Mouse (Mus musculus) heart, embryonic 13.5 days (tissue): Measurements from ENCODE around the gene Fmo9. TPM values are rescaled to one million over a fixed set of nuclear protein-coding genes. Genes with fewer than 3 reads are reported as not detected.

Source experiments
- ATAC-seq: fragments of 200-750 bp; cut with Nextera tagmentation; 2 replicates; pipeline ENCODE4 v1.8.0; 2017; ENCODE audit warnings: moderate TSS enrichment; ENCODE audit not compliant: insufficient number of reproducible peaks, low FRiP score, low TSS enrichment; ENCODE audit errors: extremely low read depth
- H3K27ac ChIP-seq: fragments of 300-500 bp; sonication (generic); replicated peaks from 2 replicates; pipeline ENCODE4 v1.5.1; 2015; ENCODE audit warnings: moderate library complexity, mild to moderate bottlenecking, inconsistent platforms
- H3K27me3 ChIP-seq: fragments of 300-500 bp; sonication (generic); replicated peaks from 2 replicates; pipeline ENCODE4 v1.6.1; 2015; ENCODE audit warnings: mild to moderate bottlenecking, inconsistent platforms
- H3K36me3 ChIP-seq: fragments of 300-500 bp; sonication (generic); 2 replicates; pipeline ENCODE4 v1.6.1; 2015; ENCODE audit warnings: mild to moderate bottlenecking, inconsistent platforms
- H3K4me1 ChIP-seq: fragments of 300-500 bp; sonication (generic); 2 replicates; pipeline ENCODE4 v1.6.1; 2015; ENCODE audit warnings: inconsistent platforms
- H3K4me2 ChIP-seq: fragments of 300-500 bp; sonication (generic); 2 replicates; pipeline ENCODE4 v1.6.1; 2015; ENCODE audit warnings: inconsistent platforms, mild to moderate bottlenecking, moderate library complexity
- H3K4me3 ChIP-seq: fragments of 300-500 bp; sonication (generic); 2 replicates; pipeline ENCODE4 v1.5.1; 2015; ENCODE audit warnings: moderate library complexity, mild to moderate bottlenecking, inconsistent platforms
- H3K9ac ChIP-seq: fragments of 300-500 bp; sonication (generic); 2 replicates; pipeline ENCODE4 v1.6.1; 2015; ENCODE audit warnings: inconsistent platforms, mild to moderate bottlenecking, moderate library complexity
- H3K9me3 ChIP-seq: fragments of 300-500 bp; sonication (generic); 2 replicates; pipeline ENCODE4 v1.6.1; 2016; ENCODE audit warnings: inconsistent platforms
- WGBS: fragments of 180-500 bp; shearing (Covaris S2); methylation state at CpG from one replicate; pipeline ENCODE4 v1.1.7; 2015; ENCODE audit warnings: mixed read lengths; 5-methylcytosine and 5-hydroxymethylcytosine counted together
- microRNA-seq: library from miRNA; unstranded; fragments of <30 nt; microRNA quantifications from one replicate; pipeline ENCODE4, GENCODE M21; 2016
- polyA plus RNA-seq: library from polyadenylated mRNA; unstranded; fragments of >200 nt; fragmentation: Nextera tagmentation; extraction: Ambion mirVana; gene quantifications from 2 replicates; pipeline ENCODE4 v1.2.1, GENCODE M21; 2015

The Fmo9 gene
- not detected in 2 replicates for polyA plus RNA-seq

DNA sequence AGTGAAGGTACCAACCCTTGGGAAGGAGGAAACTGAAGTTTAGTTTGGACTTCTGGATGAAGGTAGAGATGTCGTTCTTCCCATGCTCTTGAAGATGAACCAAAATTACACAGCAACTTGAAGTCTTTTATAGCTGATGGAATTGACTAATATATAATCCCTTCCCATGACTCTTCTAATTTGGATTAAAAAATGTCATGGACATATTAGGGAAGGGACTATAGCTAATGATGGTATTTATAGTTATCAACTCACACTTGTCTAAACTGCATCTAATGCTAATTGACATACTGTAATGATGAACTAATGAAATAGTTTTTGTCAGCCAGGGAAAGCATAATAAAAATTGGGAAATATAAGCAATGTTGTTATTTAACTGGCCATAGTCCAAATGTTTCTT is at the start of gene Fmo9:
TSS of gene Fmo9 (minus strand) at position 101 of the 400 bp plus-strand sequence.
- H3K4me1 ChIP-seq, result no peaks in the 10 kb centered on the region
- no peak within 1 kb of the TSS for H3K9ac ChIP-seq
- ATAC-seq, result no peak
- H3K27me3 ChIP-seq, result no peaks in the 10 kb centered on the region
- H3K4me2 ChIP-seq, result no peak within 1 kb of the TSS
- H3K27ac ChIP-seq, result no peak within 1 kb of the TSS
- no peaks in the 10 kb centered on the region for H3K36me3 ChIP-seq
- no peaks in the 10 kb centered on the region for H3K9me3 ChIP-seq
- 88% methylated on average over 1 of the region's 1 CpGs for WGBS
- no peak within 1 kb of the TSS for H3K4me3 ChIP-seq

DNA sequence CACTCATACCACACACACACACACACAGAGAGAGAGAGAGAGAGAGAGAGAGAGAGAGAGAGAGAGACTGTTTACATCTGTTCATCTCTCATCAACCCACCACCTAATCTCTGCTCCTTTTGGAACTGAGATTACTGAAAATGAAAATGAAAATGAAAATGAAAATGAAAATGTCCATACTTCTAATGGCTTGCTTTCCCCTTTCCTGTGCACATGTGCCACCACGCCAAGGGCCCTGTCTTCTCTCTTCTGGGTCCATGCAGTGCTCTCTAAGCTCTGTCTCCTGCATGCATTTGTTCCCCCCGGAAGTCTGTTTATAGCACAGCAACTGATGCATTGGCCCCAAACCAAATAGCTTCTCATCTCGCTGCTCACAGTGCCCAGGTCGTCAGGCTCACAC is 49.2 kb upstream of the Fmo9 start:
- Histone ChIP-seq H3K36me3 (no peaks in the 10 kb centered on the region), H3K27me3 (no peaks in the 10 kb centered on the region), H3K4me2 (no peak overlapping the region), H3K9me3 (no peaks in the 10 kb centered on the region), H3K27ac (no peak overlapping the region), H3K9ac (no peak overlapping the region), H3K4me1 (no peaks in the 10 kb centered on the region), H3K4me3 (no peak overlapping the region)
- ATAC-seq, result no peak
- 68% methylated on average over 4 of the region's 4 CpGs for WGBS

DNA sequence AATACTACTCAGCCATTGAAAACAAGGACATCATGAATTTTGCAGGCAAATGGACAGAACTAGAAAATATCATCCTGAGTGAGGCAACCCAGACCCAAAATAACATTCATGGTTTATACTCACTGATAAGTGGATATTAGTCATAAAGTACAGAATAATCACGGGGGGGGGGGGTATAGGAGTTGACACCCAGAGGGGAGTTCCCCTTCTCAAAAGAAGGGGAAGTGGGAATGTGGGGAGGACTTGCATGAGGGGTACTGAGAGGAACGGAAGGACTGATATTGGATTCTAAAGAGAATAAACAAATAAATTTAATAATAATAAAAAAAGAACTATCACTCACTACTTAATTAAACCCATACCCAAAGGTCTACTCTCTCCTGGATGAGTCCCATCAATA is 48.6 kb upstream of the Fmo9 start:
- Histone ChIP-seq H3K9ac (no peak overlapping the region), H3K27me3 (no peaks in the 10 kb centered on the region), H3K4me3 (no peak overlapping the region), H3K9me3 (no peaks in the 10 kb centered on the region), H3K36me3 (no peaks in the 10 kb centered on the region), H3K27ac (no peak overlapping the region), H3K4me1 (no peaks in the 10 kb centered on the region), H3K4me2 (no peak overlapping the region)
- no peak for ATAC-seq
- 36% methylated on average over 2 of the region's 2 CpGs for WGBS

DNA sequence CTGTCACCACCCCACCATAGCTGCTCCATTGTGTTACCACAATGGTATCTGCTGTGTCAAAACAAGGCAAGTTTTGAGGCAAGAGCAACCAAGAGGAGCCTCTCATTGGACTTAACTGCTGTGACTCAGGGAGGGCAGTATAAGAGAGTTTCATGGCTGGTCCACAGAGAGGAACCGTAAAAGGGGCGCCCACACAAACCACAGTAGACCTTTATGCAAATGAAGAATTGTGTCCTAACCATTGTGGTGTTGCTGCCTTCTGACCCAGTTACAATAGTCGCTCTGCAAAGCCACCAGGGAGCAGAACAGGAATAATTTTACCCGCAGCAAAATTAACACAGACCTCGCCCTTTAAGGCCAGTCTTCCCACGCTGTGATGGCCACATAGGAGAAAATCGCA is 29.2 kb upstream of the Fmo9 start:
- Histone ChIP-seq H3K27me3 (no peaks in the 10 kb centered on the region), H3K4me3 (no peak overlapping the region), H3K4me1 (no peaks in the 10 kb centered on the region), H3K36me3 (no peaks in the 10 kb centered on the region), H3K4me2 (no peak overlapping the region), H3K9ac (no peak overlapping the region), H3K9me3 (no peaks in the 10 kb centered on the region), H3K27ac (no peak overlapping the region)
- WGBS, result 81% methylated on average over 7 of the region's 7 CpGs
- no peak for ATAC-seq

DNA sequence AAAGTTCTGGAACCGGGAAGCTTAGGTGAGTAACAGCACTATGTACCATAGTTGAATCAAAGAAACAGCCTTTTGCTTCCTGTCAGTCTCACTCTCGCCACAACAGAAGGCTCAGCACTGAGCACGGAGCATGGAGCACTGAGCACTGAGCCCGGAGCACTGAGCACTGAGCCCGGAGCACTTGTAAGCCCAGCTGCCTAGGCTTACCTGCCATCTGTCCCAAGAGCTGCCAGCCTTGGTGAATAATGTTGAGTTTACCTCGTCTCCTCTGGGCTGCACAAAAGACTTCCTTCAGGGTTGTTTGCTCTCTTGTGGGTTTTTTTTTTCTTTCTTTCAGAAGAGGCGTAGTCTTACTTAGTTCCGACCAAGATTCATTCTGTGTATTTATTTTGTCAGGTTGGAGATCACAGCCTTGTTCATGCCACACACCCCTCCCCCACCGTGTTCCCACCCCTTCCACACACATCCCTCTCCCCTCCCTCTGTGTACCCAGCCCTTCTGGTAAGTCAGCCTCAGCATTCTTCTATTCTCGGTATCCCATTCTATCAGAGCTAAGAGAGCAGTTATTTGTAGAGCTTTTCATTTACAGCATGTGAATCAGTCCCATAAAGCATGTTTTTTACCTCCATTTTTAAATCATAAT is 20.7 kb upstream of the Fmo9 start:
- H3K9ac ChIP-seq, result no peak overlapping the region
- no peak for ATAC-seq
- no peaks in the 10 kb centered on the region for H3K27me3 ChIP-seq
- H3K4me3 ChIP-seq, result no peak overlapping the region
- H3K36me3 ChIP-seq, result no peaks in the 10 kb centered on the region
- no peaks in the 10 kb centered on the region for H3K4me1 ChIP-seq
- 65% methylated on average over 10 of the region's 10 CpGs for WGBS
- 0 out of 2 replicates have a peak, but pooled peaks cover 4% of the 10 kb centered on the region for H3K9me3 ChIP-seq
- H3K27ac ChIP-seq, result no peak overlapping the region
- no peak overlapping the region for H3K4me2 ChIP-seq

DNA sequence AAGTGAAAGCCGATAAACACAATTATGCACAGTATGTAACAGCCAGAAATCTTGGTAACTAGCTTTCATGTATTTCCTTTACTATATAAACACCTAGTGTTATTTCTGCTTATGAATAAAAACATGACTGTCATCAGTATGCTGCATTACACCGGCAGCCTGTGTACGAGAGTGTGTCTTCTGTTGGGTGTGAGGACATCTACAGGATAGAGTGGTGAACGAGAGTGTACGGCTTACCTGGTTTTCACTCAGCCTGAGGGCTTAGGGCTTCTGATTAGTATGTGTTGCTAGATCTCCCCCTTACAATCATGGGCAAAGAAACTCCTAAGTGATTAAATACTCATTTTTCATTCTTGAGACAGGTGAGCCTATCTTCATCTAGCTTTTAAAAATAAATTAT is 12.4 kb downstream of the Fmo9 start:
- WGBS, result 78% methylated on average over 5 of the region's 5 CpGs

DNA sequence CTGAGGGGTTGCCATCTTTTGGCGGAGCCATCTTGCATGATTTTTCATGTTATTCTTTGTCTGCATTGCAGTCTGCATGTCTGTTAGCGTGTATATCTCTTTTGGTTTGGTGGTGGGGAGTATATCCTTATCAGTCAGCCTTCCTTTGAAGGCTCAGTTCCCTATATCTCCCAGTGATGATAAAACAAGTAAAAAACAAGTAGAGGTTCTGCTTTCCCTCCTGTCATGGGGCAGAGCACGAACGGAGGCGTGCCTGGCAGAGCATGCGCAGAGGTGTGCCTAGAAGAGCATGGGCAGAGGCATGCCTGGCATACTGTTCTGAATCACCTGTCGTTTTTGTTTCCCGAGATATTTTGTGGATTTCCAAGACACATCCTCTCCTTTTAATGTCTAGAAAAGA is 20.8 kb downstream of the Fmo9 start:
- Histone ChIP-seq H3K27ac (no peak overlapping the region), H3K4me3 (no peak overlapping the region), H3K4me1 (no peaks in the 10 kb centered on the region), H3K36me3 (no peaks in the 10 kb centered on the region), H3K9me3 (no peaks in the 10 kb centered on the region), H3K9ac (no peak overlapping the region), H3K27me3 (no peaks in the 10 kb centered on the region), H3K4me2 (no peak overlapping the region)
- no peak for ATAC-seq
- WGBS, result 66% methylated on average over 8 of the region's 8 CpGs

More for the DNA sequence above, 12.4 kb downstream of the Fmo9 start:
- no peaks in the 10 kb centered on the region for H3K36me3 ChIP-seq
- H3K4me3 ChIP-seq, result no peak overlapping the region
- H3K9ac ChIP-seq, result no peak overlapping the region
- H3K9me3 ChIP-seq, result no peaks in the 10 kb centered on the region
- H3K4me1 ChIP-seq, result no peaks in the 10 kb centered on the region
- H3K27me3 ChIP-seq, result no peaks in the 10 kb centered on the region
- no peak overlapping the region for H3K27ac ChIP-seq
- no peak overlapping the region for H3K4me2 ChIP-seq
- no peak for ATAC-seq

DNA sequence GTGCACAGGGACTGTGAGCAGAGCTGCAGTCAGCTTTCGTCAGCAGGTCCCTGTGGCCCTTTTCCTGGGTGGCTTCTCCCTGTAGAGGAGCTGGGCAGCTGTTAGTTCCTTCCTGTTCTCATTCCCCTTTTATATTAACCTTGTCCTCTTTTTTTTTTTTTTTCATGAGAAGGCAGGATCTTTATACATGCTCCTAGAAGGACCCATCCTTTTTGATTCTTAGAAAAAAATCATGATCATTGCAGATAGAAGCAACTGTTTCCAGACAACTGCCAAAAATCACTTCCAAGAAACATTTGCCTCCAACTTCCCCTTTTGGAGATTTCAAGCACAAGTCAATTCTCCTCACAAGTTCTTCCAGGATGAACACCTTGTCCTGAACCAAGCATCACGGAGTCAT is 34.1 kb downstream of the Fmo9 start, which contains the start of gene Gm4847:
TSS of gene Gm4847 (minus strand) at position 101 of the 400 bp plus-strand sequence.
- H3K36me3 ChIP-seq, result no peaks in the 10 kb centered on the region
- 75% methylated on average over 2 of the region's 2 CpGs for WGBS
- H3K4me1 ChIP-seq, result no peaks in the 10 kb centered on the region
- no peak within 1 kb of the TSS for H3K27ac ChIP-seq
- peaks cover 6% of the 10 kb centered on the region; the same call in 1 of the 2 replicates for H3K9me3 ChIP-seq
- H3K27me3 ChIP-seq, result no peaks in the 10 kb centered on the region
- no peak within 1 kb of the TSS for H3K4me2 ChIP-seq
- ATAC-seq, result no peak
- H3K4me3 ChIP-seq, result no peak within 1 kb of the TSS
- H3K9ac ChIP-seq, result no peak within 1 kb of the TSS

Small RNAs within 50 kb of the gene (microRNA-seq; reads per million reads assigned to microRNA genes)
- gene Gm22992, result not detected

Other genes starting within 250 kb of the Fmo9 start
- not detected in 2 replicates for gene Gm4846, start 184.3 kb downstream of the Fmo9 start, polyA plus RNA-seq
- not detected in 2 replicates for gene Gm4847, start 34.2 kb downstream of the Fmo9 start, polyA plus RNA-seq